Mouse (Mus musculus): ENCODE data around the gene Cldn11.
A peak's percentile ranks its signal among the peaks of the same experiment; 100 is the strongest.
"Not testable (repeated sequence)": the region's sequence is repeated elsewhere in the genome, so short reads cannot be mapped to it uniquely, and the experiment has no call there.

The Cldn11 gene

GRCm38 (mm10) chr3:31149706-31150105 is at the start of gene Cldn11:
TSS of gene Cldn11 (plus strand) at chr3:31149920.
- DNase-seq (ENCODE audit: low read depth), result no peak

DNA sequence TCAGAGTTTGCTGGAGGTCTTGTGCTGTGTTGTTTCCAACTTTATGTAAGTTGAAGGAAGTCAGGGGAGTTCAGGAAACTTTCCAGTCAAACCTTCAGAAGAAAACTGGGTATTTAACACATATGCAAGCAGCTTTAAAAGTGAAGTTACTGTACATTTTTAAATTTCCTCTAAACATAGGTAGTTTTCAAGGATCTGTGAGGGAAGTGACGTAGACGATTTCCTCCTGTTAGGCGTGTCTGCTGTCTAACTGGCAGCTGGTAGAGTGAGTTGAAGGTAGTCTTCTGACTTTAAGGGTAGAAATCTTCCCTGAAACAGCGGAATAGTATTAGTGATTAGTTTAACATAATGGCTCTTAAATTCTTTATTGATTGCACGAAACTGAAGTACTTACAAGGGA is 49.7 kb upstream of the Cldn11 start:
- DNase-seq (ENCODE audit: low read depth), result no peak

- no peak for DNase-seq (ENCODE audit: low read depth)
Measured at GRCm38 (mm10) chr3:31100802-31101201, 48.9 kb upstream of the Cldn11 start.

- DNase-seq (ENCODE audit: low read depth), result peak; percentile 75
Measured at GRCm38 (mm10) chr3:31104936-31105335, 44.8 kb upstream of the Cldn11 start.

DNA sequence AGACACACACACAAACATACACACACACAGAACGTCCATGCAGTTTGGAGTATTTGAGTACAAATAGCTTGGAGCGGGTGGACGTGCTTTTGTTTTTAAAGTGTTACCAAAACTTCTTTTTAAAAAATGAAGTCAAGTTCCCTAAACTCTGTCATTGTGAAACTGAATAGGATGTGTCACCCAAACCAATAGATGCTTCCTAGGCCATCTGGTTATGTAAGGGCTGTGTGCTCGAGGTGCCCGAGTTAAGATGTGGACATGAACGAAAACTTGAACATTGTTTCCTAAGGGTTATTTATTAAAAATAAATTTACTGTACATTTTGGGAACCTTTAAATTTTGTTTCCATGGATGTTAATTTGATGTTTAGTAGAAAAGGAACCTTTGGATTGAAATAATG is 43.1 kb upstream of the Cldn11 start:
- peak; percentile 54 for DNase-seq (ENCODE audit: low read depth)

- no peak for DNase-seq (ENCODE audit: low read depth)
Measured at GRCm38 (mm10) chr3:31107674-31108073, 42.0 kb upstream of the Cldn11 start.

DNA sequence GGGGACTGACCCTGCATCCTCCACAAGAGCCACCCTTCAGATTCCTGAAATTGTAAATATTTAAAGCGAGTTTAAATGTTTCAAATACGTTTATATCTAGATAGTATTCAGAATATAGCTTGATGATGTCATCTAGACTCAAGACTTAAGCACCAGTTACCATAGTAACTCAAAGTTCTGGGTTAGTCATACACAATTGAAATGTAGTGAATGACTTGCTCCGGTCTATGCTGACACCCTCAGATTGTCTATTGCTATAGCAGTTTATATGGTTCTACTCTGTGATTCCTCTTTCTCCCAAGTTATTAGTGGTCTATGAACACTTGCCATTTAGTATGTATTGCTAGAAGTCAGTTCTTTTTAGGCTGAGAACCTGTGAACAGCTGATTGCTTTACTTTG is 40.6 kb upstream of the Cldn11 start:
- DNase-seq (ENCODE audit: low read depth), result peak; percentile 86

DNA sequence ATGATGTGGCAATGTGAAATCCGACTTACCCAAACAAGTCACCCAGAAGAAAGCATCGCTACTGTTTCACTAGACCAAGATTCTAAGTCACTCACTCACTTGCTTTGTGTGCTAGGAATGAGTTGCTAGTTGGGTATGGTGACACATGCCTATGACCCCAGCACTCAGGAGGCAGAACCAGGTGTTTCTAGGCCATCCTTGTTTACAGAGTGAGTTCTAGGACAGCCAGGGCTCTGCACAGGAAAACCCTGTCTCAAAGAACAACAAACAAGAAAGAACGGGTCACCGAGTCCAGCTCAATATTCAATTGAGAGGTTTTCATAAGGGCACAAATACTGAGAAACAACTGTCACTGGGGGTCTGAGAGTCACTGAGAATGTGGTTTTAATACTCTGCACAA is 26.6 kb upstream of the Cldn11 start:
- no peak for DNase-seq (ENCODE audit: low read depth)

- no peak for DNase-seq (ENCODE audit: low read depth)
Measured at GRCm38 (mm10) chr3:31126303-31126702, 23.4 kb upstream of the Cldn11 start.

DNA sequence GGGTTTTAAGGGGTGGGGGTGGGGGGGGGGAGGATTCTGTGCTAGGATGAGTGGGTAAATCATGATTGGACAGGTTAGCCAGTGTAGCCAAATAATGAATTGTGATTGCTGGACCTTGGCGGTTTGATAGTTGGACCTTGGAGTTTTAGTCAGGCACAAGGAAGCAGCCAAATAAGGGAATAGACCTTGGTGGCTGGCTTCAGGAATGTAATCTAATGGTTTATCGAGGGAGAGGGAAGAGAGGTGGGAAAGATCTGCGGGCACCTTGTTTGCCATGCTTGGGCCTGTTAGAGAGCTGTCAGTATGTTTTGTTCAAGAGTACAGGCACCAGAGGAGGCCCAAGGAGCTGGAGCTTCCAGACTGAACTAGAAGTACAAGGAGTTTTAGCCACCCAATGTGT is 22.9 kb upstream of the Cldn11 start:
- no peak for DNase-seq (ENCODE audit: low read depth)

GRCm38 (mm10) chr3:31129766-31130165 is 20.0 kb upstream of the Cldn11 start:
- no peak for DNase-seq (ENCODE audit: low read depth)

DNA sequence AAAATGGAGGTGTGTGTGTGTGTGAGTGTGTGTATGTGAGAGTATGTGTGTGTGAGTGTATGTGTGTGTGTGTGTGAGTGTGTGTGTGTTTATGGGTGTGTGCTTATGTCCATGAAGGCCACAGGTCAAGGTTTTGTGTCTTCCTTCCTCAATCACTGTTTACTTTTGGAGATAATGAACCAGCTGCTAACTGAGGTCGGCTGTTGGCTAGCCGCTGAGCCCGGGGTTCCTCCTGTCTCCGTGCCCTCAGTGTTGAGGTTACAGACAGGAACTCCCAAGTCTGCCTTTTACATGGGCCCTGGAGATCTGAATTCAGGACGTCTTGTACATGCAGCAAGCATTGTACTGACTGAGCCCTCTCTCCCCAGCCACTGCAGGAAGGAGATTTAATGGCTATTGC is 16.1 kb upstream of the Cldn11 start:
- peak; percentile 82 for DNase-seq (ENCODE audit: low read depth)

- no peak for DNase-seq (ENCODE audit: low read depth)
Measured at GRCm38 (mm10) chr3:31134246-31134645, 15.5 kb upstream of the Cldn11 start.

DNA sequence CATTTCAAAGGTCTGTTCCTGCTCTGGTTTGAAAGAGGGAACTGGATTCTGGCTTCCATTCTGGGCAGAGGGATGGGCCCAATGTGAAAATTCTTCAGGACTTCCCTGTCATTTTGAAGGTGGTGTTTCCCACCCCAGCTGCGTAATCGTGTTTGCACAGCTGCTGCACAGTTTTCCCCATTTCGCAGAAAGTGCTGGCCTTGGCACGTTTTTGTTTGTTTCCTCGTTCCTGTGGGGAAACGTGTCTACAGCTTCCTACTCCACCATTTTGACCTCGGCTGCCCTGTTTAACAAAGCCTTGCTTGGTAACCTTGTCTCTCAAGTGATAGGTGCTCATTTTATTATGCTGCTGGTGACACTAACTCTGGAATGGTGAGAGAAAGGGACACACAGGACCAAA is 15.0 kb upstream of the Cldn11 start:
- DNase-seq (ENCODE audit: low read depth), result no peak

DNA sequence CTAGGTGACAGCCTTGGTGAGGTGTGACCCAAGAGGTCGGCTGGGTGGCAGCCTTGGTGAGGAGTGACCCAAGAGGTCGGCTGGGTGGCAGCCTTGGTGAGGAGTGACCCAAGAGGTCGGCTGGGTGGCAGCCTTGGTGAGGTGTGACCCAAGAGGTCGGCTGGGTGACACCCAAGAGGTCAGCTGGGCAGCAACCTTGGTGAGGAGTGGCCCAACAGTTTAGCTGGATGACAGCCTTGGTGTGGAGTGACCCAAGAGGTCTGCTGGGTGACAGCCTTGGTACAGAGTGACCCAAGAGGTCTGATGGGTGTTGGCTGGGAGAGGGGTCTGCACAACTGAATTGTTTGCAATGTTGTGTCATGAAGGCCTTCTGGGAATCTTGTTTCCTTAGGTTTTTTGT is 13.1 kb upstream of the Cldn11 start:
- not testable (repeated sequence) for DNase-seq (ENCODE audit: low read depth)

- DNase-seq (ENCODE audit: low read depth), result peak; percentile 88
Measured at GRCm38 (mm10) chr3:31138454-31139424, 11.0 kb upstream of the Cldn11 start.

- DNase-seq (ENCODE audit: low read depth), result no peak
Measured at GRCm38 (mm10) chr3:31141621-31142020, 8.1 kb upstream of the Cldn11 start.

GRCm38 (mm10) chr3:31145222-31145621 is 4.5 kb upstream of the Cldn11 start:
- not testable (repeated sequence) for DNase-seq (ENCODE audit: low read depth)

GRCm38 (mm10) chr3:31145641-31146290 is 4.0 kb upstream of the Cldn11 start:
- peak; percentile 91 for DNase-seq (ENCODE audit: low read depth)

GRCm38 (mm10) chr3:31148595-31148994 is 1.1 kb upstream of the Cldn11 start:
- no peak for DNase-seq (ENCODE audit: low read depth)

DNA sequence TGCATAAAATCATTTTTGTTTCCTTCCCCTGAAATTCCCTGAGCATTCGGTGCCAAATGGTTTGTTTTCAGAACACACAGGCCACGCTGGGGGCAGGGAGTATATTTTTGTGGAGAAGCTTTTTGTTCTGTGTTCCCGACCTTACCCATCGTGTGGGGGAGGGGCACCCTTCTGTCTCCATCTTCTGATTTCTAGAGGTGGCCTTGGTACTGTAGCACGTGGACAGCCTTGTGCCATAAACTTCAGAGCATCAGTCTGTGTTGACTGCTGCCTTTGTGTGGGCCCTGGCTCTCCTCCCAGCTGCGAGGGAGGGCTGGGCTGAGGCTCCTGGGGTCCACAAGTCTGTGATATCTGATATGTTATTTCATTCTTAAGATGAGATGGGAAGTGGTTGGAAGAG is 2.4 kb downstream of the Cldn11 start:
- no peak for DNase-seq (ENCODE audit: low read depth)

- no peak for DNase-seq (ENCODE audit: low read depth)
Measured at GRCm38 (mm10) chr3:31156126-31156525, 6.4 kb downstream of the Cldn11 start.

- DNase-seq (ENCODE audit: low read depth), result no peak
Measured at GRCm38 (mm10) chr3:31157776-31158175, 8.1 kb downstream of the Cldn11 start.

All from 416B (cell line).